Mouse (Mus musculus) neural tube, embryonic 14.5 days (tissue): ENCODE data around the gene Map1lc3b. TPM values are rescaled to one million over a fixed set of nuclear protein-coding genes. Genes with fewer than 3 reads are reported as not detected.

Experiments used
- ATAC-seq: fragments of 200-750 bp; cut with Nextera tagmentation; 2 replicates; pipeline ENCODE4 v1.8.0; 2017; ENCODE audit warnings: low read depth, mild to moderate bottlenecking, moderate TSS enrichment, moderate library complexity
- H3K27ac ChIP-seq: fragments of 300-500 bp; sonication (generic); 2 replicates; pipeline ENCODE4 v1.5.1; 2014; ENCODE audit warnings: low read depth, mild to moderate bottlenecking, control low read depth, low read length, moderate library complexity, mixed read lengths
- H3K27me3 ChIP-seq: fragments of 300-500 bp; sonication (generic); 2 replicates; pipeline ENCODE4 v1.6.1; 2014; ENCODE audit warnings: low read length; ENCODE audit not compliant: control insufficient read depth, insufficient read depth
- H3K36me3 ChIP-seq: fragments of 300-500 bp; sonication (generic); 2 replicates; pipeline ENCODE4 v1.6.1; 2014; ENCODE audit warnings: low read length, mixed read lengths; ENCODE audit not compliant: control insufficient read depth, insufficient read depth
- H3K4me1 ChIP-seq: fragments of 300-500 bp; sonication (generic); 2 replicates; pipeline ENCODE4 v1.6.1; 2014; ENCODE audit warnings: low read length; ENCODE audit not compliant: control insufficient read depth, insufficient read depth
- H3K4me2 ChIP-seq: fragments of 300-500 bp; sonication (generic); 2 replicates; pipeline ENCODE4 v1.6.1; 2014; ENCODE audit warnings: mild to moderate bottlenecking, low read depth, low read length, control low read depth
- H3K4me3 ChIP-seq: fragments of 300-500 bp; sonication (generic); 2 replicates; pipeline ENCODE4 v1.5.1; 2014; ENCODE audit warnings: low read depth, low read length, control low read depth, mixed read lengths
- H3K9ac ChIP-seq: fragments of 300-500 bp; sonication (generic); replicated peaks from 2 replicates; pipeline ENCODE4 v1.6.1; 2014; ENCODE audit warnings: low read depth, mild to moderate bottlenecking, control low read depth, low read length, mixed read lengths
- H3K9me3 ChIP-seq: fragments of 300-500 bp; sonication (generic); 2 replicates; pipeline ENCODE4 v1.6.1; 2016; ENCODE audit warnings: low read length; ENCODE audit not compliant: control insufficient read depth
- WGBS: fragments of 180-500 bp; shearing (Covaris S2); extraction: QIAGEN DNeasy Blood & Tissue Kit; methylation state at CpG from one replicate; pipeline ENCODE4 v1.1.7; 2014; 5-methylcytosine and 5-hydroxymethylcytosine counted together
- polyA plus RNA-seq: library from polyadenylated mRNA; unstranded; fragments of >200 nt; fragmentation: Nextera tagmentation; extraction: Ambion mirVana; gene quantifications from 2 replicates; pipeline ENCODE4 v1.2.1, GENCODE M21; 2014

The Map1lc3b gene
- polyA plus RNA-seq, 1 experiment from 2014 or later = 428 TPM

GRCm38 (mm10) chr8:121580465-121580864, 9.7 kb upstream of the Map1lc3b start:
- no peak for ATAC-seq
- H3K9me3 ChIP-seq = no peaks in the 10 kb centered on the region
- H3K27ac ChIP-seq = no peak overlapping the region
- H3K4me2 ChIP-seq = no peak overlapping the region
- 50% methylated on average over 9 of the region's 9 CpGs for WGBS
- H3K9ac ChIP-seq = no peak overlapping the region
- no peaks in the 10 kb centered on the region for H3K27me3 ChIP-seq
- H3K4me3 ChIP-seq = no peak overlapping the region
- H3K36me3 ChIP-seq = no peaks in the 10 kb centered on the region
- H3K4me1 ChIP-seq = peaks cover 19% of the 10 kb centered on the region

GRCm38 (mm10) chr8:121583653-121584052, 6.5 kb upstream of the Map1lc3b start:
- no peak for ATAC-seq
- 62% methylated on average over 8 of the region's 8 CpGs for WGBS
- Histone ChIP-seq H3K4me1 (no peaks in the 10 kb centered on the region), H3K9ac (no peak overlapping the region), H3K9me3 (no peaks in the 10 kb centered on the region), H3K4me2 (no peak overlapping the region), H3K4me3 (no peak overlapping the region), H3K36me3 (no peaks in the 10 kb centered on the region), H3K27me3 (no peaks in the 10 kb centered on the region), H3K27ac (no peak overlapping the region)

GRCm38 (mm10) chr8:121584730-121585129, 5.4 kb upstream of the Map1lc3b start:
- WGBS = 49% methylated on average over 12 of the region's 13 CpGs
- H3K4me3 ChIP-seq = peak overlapping the region; percentile 57
- H3K36me3 ChIP-seq = no peaks in the 10 kb centered on the region
- H3K27me3 ChIP-seq = no peaks in the 10 kb centered on the region
- peak overlapping the region; percentile 49 for H3K4me2 ChIP-seq
- H3K9me3 ChIP-seq = no peaks in the 10 kb centered on the region
- ATAC-seq = no peak
- peaks cover 3% of the 10 kb centered on the region; the same call in 1 of the 2 replicates for H3K4me1 ChIP-seq
- H3K27ac ChIP-seq = 0 out of 2 replicates have a peak overlapping the region, but pooled peaks have one; percentile 44
- peak overlapping the region; percentile 56; the same call in 1 of the 2 replicates for H3K9ac ChIP-seq

GRCm38 (mm10) chr8:121585159-121585825, 4.9 kb upstream of the Map1lc3b start:
- Histone ChIP-seq H3K27me3 (no peaks in the 10 kb centered on the region), H3K36me3 (no peaks in the 10 kb centered on the region), H3K4me1 (peaks cover 6% of the 10 kb centered on the region; the same call in 1 of the 2 replicates), H3K9ac (peak overlapping the region; percentile 56), H3K27ac (peak overlapping the region; percentile 44), H3K9me3 (no peaks in the 10 kb centered on the region), H3K4me2 (peak overlapping the region; percentile 50), H3K4me3 (peak overlapping the region; percentile 57)
- 1% methylated on average over 47 of the region's 47 CpGs for WGBS
- ATAC-seq = peak; percentile 94

- H3K27me3 ChIP-seq = no peaks in the 10 kb centered on the region
- H3K4me1 ChIP-seq = peaks cover 20% of the 10 kb centered on the region
- ATAC-seq = no peak
- no peaks in the 10 kb centered on the region for H3K9me3 ChIP-seq
- peaks cover 4% of the 10 kb centered on the region; the same call in 1 of the 2 replicates for H3K36me3 ChIP-seq
- no peak overlapping the region for H3K4me3 ChIP-seq
- 90% methylated on average over 4 of the region's 4 CpGs for WGBS
- H3K9ac ChIP-seq = no peak overlapping the region
- no peak overlapping the region for H3K4me2 ChIP-seq
- no peak overlapping the region for H3K27ac ChIP-seq
These were observed 1.4 kb upstream of the Map1lc3b start for GRCm38 (mm10) chr8:121588750-121589149.

GRCm38 (mm10) chr8:121589205-121589726, 895 bp upstream of the Map1lc3b start:
- H3K4me3 ChIP-seq = no peak overlapping the region
- no peaks in the 10 kb centered on the region for H3K27me3 ChIP-seq
- peaks cover 20% of the 10 kb centered on the region for H3K4me1 ChIP-seq
- peak overlapping the region; percentile 88; the same call in 1 of the 2 replicates for H3K9ac ChIP-seq
- no peak for ATAC-seq
- peaks cover 7% of the 10 kb centered on the region for H3K36me3 ChIP-seq
- H3K27ac ChIP-seq = peak overlapping the region; percentile 78
- no peaks in the 10 kb centered on the region for H3K9me3 ChIP-seq
- 41% methylated on average over 2 of the region's 2 CpGs for WGBS
- no peak overlapping the region for H3K4me2 ChIP-seq

- 0 out of 2 replicates have a peak, but pooled peaks have one; percentile 14 for ATAC-seq
- peaks cover 20% of the 10 kb centered on the region for H3K36me3 ChIP-seq
- H3K27me3 ChIP-seq = no peaks in the 10 kb centered on the region
- peaks cover 20% of the 10 kb centered on the region for H3K4me1 ChIP-seq
- peak overlapping the region; percentile 16; the same call in 1 of the 2 replicates for H3K27ac ChIP-seq
- peak overlapping the region; percentile 84 for H3K4me3 ChIP-seq
- H3K9me3 ChIP-seq = no peaks in the 10 kb centered on the region
- peak overlapping the region; percentile 91 for H3K4me2 ChIP-seq
- 15% methylated on average over 20 of the region's 20 CpGs for WGBS
- peak overlapping the region; percentile 88 for H3K9ac ChIP-seq
These were observed 1.3 kb downstream of the Map1lc3b start for GRCm38 (mm10) chr8:121591178-121592066.

- Histone ChIP-seq H3K9me3 (no peaks in the 10 kb centered on the region), H3K36me3 (peaks cover 28% of the 10 kb centered on the region), H3K4me2 (no peak overlapping the region), H3K9ac (no peak overlapping the region), H3K4me3 (no peak overlapping the region), H3K27me3 (no peaks in the 10 kb centered on the region), H3K27ac (no peak overlapping the region), H3K4me1 (peaks cover 20% of the 10 kb centered on the region)
- ATAC-seq = no peak
- 91% methylated on average over 5 of the region's 5 CpGs for WGBS
These were observed 3.1 kb downstream of the Map1lc3b start for GRCm38 (mm10) chr8:121593293-121593692.
